Mouse (Mus musculus): ENCODE measurements around the gene Mrpl24.

DNA sequence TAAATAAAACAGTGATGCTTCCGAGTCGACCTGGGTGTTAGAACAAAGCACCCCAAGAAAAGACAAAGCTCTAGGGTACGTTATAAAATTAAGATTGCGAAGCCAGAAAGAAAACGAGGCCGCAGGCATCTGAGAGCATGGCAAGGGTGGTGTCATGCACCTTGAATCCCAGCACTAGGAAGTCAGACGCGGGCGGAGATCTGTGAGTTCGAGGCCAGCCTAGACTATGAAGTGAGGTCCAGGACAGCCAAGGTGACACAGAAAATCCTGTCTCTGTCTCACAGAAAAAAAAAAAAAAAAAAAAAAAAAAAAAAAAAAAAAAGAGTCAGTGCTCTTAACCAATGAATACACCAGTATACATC lies 33.3 kb upstream of the Mrpl24 start:
- TF ChIP-seq CTCF (IDR thresholded peaks at IDR 0.05; ENCODE audit: low read depth, low read length): no peak
- no peak for TF ChIP-seq POLR2A (IDR thresholded peaks at IDR 0.05; ENCODE audit: extremely low read depth, insufficient read depth, low read length)
